Mouse (Mus musculus) midbrain, embryonic 14.5 days (tissue): ENCODE data around the gene Bud23. TPM values are rescaled to one million over a fixed set of nuclear protein-coding genes. Genes with fewer than 3 reads are reported as not detected.
A peak's percentile ranks its signal among the peaks of the same experiment; 100 is the strongest.

Experiments
- ATAC-seq: fragments of 200-750 bp; cut with Nextera tagmentation; 2 replicates; pipeline ENCODE4 v1.8.0; 2017; ENCODE audit warnings: moderate number of reproducible peaks, moderate library complexity; ENCODE audit not compliant: low FRiP score, low TSS enrichment
- DNase-seq: peaks from one replicate; pipeline ENCODE4 v3.0.0-alpha.2; 2015
- H3K27ac ChIP-seq: fragments of 300-500 bp; sonication (generic); replicated peaks from 2 replicates; pipeline ENCODE4 v1.5.1; 2014; ENCODE audit warnings: mild to moderate bottlenecking, low read depth, low read length, moderate library complexity
- H3K27me3 ChIP-seq: fragments of 300-500 bp; sonication (generic); 2 replicates; pipeline ENCODE4 v1.6.1; 2014; ENCODE audit warnings: low read length, control low read depth, mixed read lengths; ENCODE audit not compliant: control insufficient read depth, insufficient read depth
- H3K36me3 ChIP-seq: fragments of 300-500 bp; sonication (generic); 2 replicates; pipeline ENCODE4 v1.6.1; 2014; ENCODE audit warnings: low read length, control low read depth; ENCODE audit not compliant: control insufficient read depth, insufficient read depth
- H3K4me1 ChIP-seq: fragments of 300-500 bp; sonication (generic); 2 replicates; pipeline ENCODE4 v1.6.1; 2014; ENCODE audit warnings: mild to moderate bottlenecking, antibody characterized with exemption, low read length, control low read depth; ENCODE audit not compliant: control insufficient read depth, insufficient read depth
- H3K4me2 ChIP-seq: fragments of 300-500 bp; sonication (generic); 2 replicates; pipeline ENCODE4 v1.6.1; 2014; ENCODE audit warnings: mild to moderate bottlenecking, low read length, moderate library complexity
- H3K4me3 ChIP-seq: fragments of 300-500 bp; sonication (generic); replicated peaks from 2 replicates; pipeline ENCODE4 v1.5.1; 2014; ENCODE audit warnings: low read depth, low read length
- H3K9ac ChIP-seq: fragments of 300-500 bp; sonication (generic); replicated peaks from 2 replicates; pipeline ENCODE4 v1.6.1; 2014; ENCODE audit warnings: mild to moderate bottlenecking, low read length, moderate library complexity
- H3K9me3 ChIP-seq: fragments of 300-500 bp; sonication (generic); 2 replicates; pipeline ENCODE4 v1.6.1; 2016; ENCODE audit warnings: low read length, control low read depth, mixed read lengths; ENCODE audit not compliant: control insufficient read depth
- WGBS: fragments of 180-500 bp; shearing (Covaris S2); extraction: QIAGEN DNeasy Blood & Tissue Kit; methylation state at CpG from one replicate; pipeline ENCODE4 v1.1.7; 2014; 5-methylcytosine and 5-hydroxymethylcytosine counted together
- polyA plus RNA-seq: library from polyadenylated mRNA; unstranded; fragments of >200 nt; fragmentation: Nextera tagmentation; extraction: Ambion mirVana; gene quantifications from 2 replicates; pipeline ENCODE4 v1.2.1, GENCODE M21; 2014

The Bud23 gene
- polyA plus RNA-seq, 1 experiment from 2014 or later, result 63.8 TPM

DNA sequence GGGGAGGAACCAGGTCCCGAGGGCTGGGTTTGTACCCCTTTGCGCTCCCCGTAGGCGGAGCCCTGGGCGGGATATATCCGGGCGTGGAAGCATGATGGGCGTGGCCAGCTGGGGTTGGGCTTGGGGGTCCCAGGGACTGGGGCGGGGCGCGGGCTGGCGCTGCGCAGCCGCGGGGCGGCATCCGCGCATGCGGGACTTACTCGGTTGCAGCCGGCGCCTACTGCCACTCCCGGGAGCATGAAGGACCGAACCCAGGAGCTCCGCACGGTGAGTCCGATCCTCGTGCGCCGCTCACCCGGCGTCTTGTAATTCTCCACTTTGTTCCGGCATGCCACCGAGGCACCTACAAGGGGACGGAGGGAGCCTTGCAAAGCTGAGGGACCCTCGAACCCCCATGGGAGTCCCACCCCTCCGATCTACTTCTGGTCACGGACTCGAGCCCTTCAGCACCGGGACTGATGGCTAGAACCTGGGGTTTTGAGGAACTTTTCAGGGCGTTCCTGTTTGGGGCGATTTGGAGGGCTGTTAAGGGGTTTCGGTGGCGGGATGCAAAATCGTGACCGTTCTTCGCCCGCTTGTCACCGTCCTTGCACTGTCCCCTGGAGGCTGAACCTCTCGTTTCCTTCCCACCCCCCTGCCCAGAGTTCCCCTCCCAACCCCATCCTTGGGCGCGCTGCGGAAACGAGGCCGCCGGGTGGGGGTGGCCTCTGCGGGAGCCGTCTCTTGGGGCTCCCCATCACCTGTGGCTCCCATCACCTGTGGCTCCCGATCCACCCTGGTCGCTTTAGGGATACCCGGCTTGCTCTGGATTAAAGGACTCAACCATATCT, 41.2 kb downstream of the Bud23 start, which contains the start of gene Stx1a:
Gene Stx1a, plus strand, starts transcription at position 139 of the 830 bp plus-strand sequence.
- Histone ChIP-seq H3K4me1 (peaks cover 14% of the 10 kb centered on the region), H3K4me2 (peak within 1 kb of the TSS; percentile 91), H3K9me3 (no peaks in the 10 kb centered on the region), H3K27ac (peak within 1 kb of the TSS; percentile 49; the same call in 1 of the 2 replicates), H3K4me3 (peak within 1 kb of the TSS; percentile 61), H3K36me3 (no peaks in the 10 kb centered on the region), H3K27me3 (no peaks in the 10 kb centered on the region), H3K9ac (peak within 1 kb of the TSS; percentile 68)
- WGBS, result under 1% methylated on average over 60 of the region's 61 CpGs
- DNase-seq (peak; percentile 94), ATAC-seq (peak; percentile 93)

DNA sequence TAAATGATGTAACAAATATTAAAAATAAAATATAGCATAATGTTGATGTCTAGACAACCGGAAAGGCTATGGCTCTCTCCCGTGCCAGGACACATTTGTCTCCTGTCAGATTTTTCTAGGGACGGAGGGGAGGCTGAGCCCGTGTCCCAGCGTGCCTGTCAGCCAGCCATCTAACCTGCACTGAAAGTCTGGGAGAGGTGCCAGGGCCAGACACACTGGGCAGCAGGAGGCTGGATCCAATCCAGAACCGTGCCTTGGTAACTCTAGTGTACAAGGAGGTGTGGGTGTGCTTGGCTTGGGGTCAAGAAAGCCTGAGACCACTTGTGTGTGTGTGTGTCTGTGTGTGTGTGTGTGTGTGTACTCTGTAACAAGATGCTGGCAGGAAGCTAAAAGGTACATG, 42.9 kb downstream of the Bud23 start:
- Histone ChIP-seq H3K4me1 (peaks cover 14% of the 10 kb centered on the region), H3K9ac (no peak overlapping the region), H3K27ac (no peak overlapping the region), H3K9me3 (no peaks in the 10 kb centered on the region), H3K27me3 (no peaks in the 10 kb centered on the region), H3K4me3 (no peak overlapping the region), H3K4me2 (no peak overlapping the region), H3K36me3 (no peaks in the 10 kb centered on the region)
- WGBS, result 74% methylated on average over 6 of the region's 6 CpGs
- DNase-seq (peak; percentile 80), ATAC-seq (no peak)

DNA sequence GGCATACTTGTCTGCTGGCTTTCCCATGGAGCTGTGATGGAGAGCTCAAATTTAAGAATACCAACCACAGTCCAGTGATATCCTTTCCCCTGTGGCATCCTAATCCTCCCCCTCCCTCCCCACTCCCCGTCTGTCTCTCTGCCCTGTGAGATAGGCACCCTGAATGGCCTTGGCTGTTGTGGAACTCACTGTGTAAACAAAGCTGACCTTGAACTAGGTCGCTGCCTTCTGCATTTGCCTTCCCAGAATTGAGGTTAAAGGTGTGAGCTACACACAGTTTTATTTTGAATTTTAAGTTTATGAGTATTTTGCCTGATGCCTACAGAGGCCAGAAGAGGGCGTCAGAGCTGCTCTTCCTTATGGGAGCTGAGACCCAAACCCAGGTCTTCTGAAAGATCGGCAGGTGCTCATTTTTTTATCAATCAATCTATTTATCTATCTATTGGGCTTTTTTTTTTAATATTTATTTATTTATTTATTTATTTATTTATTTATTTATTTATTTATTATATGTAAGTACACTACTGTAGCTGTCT, 48.5 kb downstream of the Bud23 start:
- ATAC-seq, result no peak
- Histone ChIP-seq H3K9me3 (no peaks in the 10 kb centered on the region), H3K27me3 (no peaks in the 10 kb centered on the region)

DNA sequence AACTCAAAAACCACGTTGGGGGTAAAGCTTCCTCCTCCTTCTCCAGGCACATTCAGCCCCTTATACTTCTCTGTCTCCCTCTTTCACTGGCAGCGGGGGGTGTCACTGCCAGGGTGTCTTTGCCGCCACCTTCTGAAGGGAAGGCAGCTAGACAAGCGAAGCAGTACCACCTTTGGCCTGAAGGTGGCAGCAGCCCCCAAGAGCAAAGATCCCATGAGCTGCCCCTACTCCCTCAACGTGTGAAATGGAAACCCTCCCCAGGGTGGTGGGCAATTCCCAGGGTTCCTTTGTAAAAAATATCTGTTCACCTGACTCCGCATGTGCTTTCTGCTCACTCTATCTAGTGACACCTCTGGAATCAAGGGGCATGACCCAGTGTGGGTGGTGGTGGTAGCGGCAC, 49.3 kb downstream of the Bud23 start:
- H3K4me1 ChIP-seq, result peaks cover 9% of the 10 kb centered on the region
- no peak overlapping the region for H3K27ac ChIP-seq
- H3K27me3 ChIP-seq, result no peaks in the 10 kb centered on the region
- H3K9ac ChIP-seq, result no peak overlapping the region
- ATAC-seq (no peak), DNase-seq (peak; percentile 88)
- no peak overlapping the region for H3K4me2 ChIP-seq
- no peak overlapping the region for H3K4me3 ChIP-seq
- 14% methylated on average over 7 of the region's 7 CpGs for WGBS
- no peaks in the 10 kb centered on the region for H3K36me3 ChIP-seq
- H3K9me3 ChIP-seq, result no peaks in the 10 kb centered on the region

More for the DNA sequence above, 48.5 kb downstream of the Bud23 start:
- no peak for DNase-seq
- no peak overlapping the region for H3K27ac ChIP-seq
- H3K4me1 ChIP-seq, result peaks cover 5% of the 10 kb centered on the region; the same call in 1 of the 2 replicates
- no peak overlapping the region for H3K4me3 ChIP-seq
- no peak overlapping the region for H3K4me2 ChIP-seq
- no peak overlapping the region for H3K9ac ChIP-seq
- no peaks in the 10 kb centered on the region for H3K36me3 ChIP-seq
- WGBS, result 64% methylated on average over 4 of the region's 4 CpGs

DNA sequence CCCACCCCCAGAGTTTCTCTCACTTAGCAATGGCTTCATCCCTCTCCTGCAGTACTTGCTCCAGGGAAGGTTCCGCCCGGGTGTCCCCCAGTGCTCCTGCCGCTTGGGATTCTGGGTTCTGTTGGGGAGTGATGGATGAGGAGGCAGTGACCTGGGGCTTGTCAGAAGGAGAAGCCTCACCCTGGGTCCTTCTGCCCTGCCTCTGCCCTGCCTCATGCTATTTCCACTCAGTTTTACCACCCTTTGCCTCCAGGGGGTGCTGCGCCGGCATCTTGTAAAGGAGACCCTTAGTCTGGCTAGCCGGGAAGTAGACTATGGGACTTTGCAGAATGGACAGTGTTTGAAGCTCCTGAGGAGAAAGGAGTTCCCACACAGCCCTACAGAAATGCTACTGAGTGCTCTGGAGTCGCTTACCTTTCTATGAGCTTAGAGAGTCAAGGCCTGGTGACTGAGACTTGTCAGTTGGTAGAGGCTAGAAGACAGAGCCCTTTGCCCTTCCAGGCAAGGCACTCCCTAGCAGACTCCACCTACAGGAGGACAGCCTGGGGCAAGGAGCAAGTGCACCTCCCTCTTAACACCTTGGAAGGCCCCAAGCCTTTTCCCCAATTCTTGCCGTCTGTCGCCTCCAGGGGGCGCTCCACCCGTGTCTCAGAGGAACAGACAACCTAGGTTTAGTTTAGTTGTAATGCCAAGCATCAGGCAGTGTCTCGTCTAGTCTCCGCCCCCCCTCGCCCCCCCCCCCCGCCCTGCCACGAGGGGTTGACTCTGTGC, 51.9 kb downstream of the Bud23 start:
- H3K4me1 ChIP-seq, result peaks cover 14% of the 10 kb centered on the region
- H3K36me3 ChIP-seq, result no peaks in the 10 kb centered on the region
- WGBS, result 6% methylated on average over 16 of the region's 16 CpGs
- H3K9me3 ChIP-seq, result no peaks in the 10 kb centered on the region
- DNase-seq (peak; percentile 80), ATAC-seq (no peak)
- H3K27ac ChIP-seq, result no peak overlapping the region
- H3K4me2 ChIP-seq, result no peak overlapping the region
- no peak overlapping the region for H3K9ac ChIP-seq
- H3K4me3 ChIP-seq, result no peak overlapping the region
- no peaks in the 10 kb centered on the region for H3K27me3 ChIP-seq

DNA sequence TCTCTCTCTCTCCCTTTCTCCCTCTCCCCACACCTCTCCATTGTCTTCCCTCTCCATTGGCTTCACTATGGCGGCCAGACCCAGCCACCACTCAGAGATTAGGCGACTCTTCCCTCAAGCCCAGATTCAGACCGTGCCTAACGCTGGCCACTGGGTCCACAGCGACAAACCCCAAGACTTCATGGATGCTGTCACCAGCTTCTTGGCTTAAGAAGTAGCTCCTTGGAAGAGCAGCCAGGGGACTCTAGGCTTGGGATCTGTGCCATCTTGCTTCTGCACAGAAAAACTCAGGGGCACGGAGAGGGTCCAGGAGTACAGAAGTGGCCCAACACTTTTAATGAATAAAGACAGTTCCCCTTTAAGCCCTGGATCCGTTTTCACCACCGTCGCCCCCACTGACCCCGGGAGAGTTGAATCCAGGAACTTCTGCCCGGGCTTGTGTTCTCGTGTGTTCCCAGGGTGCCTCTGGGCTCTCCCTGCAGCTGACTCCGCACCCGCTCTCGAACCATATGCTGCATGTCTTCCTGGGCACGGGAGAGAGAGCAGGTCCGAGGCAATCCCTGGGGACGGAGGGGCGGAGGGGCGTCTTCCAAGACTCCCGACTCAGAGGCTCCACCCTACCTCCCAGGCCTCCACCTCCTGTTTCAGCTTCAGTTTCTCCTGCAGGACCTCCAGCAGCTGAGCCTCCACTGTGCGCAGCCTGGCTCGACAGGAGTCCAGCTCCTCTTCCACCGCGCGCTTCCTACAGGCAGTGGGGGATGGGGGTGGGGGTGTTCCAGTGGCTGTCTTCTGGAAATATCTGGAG, 52.7 kb downstream of the Bud23 start:
- no peak for DNase-seq
- H3K9ac ChIP-seq, result no peak overlapping the region
- ATAC-seq, result no peak

DNA sequence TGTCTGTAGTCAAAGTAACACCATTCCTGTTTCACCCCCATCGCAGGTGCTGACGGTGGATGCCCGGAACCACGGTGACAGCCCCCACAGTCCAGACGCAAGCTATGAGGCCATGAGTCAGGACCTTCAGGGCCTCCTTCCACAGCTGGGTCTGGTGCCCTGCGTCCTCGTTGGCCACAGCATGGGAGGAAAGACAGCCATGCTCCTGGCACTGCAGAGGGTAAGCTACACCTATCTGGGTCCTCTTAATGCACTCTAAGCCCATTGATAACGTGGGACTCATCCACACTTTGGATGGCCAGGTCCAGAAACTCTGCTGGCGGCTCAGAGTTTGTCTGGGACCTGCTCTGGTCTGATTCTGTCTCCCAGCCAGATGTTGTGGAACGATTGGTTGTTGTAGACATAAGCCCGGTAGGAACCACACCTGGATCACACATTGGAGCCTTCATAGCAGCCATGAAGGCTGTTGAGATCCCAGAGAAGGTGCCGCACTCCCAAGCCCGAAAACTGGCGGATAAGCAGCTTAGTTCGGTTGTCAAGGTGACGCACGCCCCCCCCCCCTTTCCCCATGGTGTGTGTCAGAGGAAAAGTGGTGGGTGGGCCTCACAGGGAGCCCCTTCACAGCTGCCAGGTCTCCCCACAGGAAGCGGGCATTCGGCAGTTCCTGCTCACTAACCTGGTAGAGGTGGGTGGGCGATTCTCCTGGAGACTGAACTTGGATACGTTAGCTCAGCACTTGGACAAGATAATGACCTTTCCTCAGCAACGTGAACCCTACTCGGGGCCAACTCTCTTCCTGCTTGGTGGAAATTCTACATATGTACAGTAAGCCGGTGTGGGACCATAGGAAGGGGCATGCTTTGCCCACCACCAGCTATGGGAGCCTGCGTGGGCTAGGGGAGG, 53.7 kb downstream of the Bud23 start:
- DNase-seq (no peak), ATAC-seq (no peak)
- H3K4me1 ChIP-seq, result peaks cover 14% of the 10 kb centered on the region
- peak overlapping the region; percentile 71; the same call in 1 of the 2 replicates for H3K4me2 ChIP-seq
- H3K9me3 ChIP-seq, result no peaks in the 10 kb centered on the region
- no peak overlapping the region for H3K27ac ChIP-seq
- no peaks in the 10 kb centered on the region for H3K27me3 ChIP-seq
- 72% methylated on average over 25 of the region's 25 CpGs for WGBS
- no peak overlapping the region for H3K9ac ChIP-seq
- no peak overlapping the region for H3K4me3 ChIP-seq
- no peaks in the 10 kb centered on the region for H3K36me3 ChIP-seq

More for the DNA sequence above, 52.7 kb downstream of the Bud23 start:
- 25% methylated on average over 26 of the region's 26 CpGs for WGBS
- H3K4me3 ChIP-seq, result no peak overlapping the region
- H3K4me2 ChIP-seq, result peak overlapping the region; percentile 22
- H3K4me1 ChIP-seq, result peaks cover 14% of the 10 kb centered on the region
- no peaks in the 10 kb centered on the region for H3K27me3 ChIP-seq
- H3K27ac ChIP-seq, result no peak overlapping the region
- H3K36me3 ChIP-seq, result no peaks in the 10 kb centered on the region
- no peaks in the 10 kb centered on the region for H3K9me3 ChIP-seq
